Mouse (Mus musculus): ENCODE results near the gene Mef2a. TPM values are rescaled to one million over a fixed set of nuclear protein-coding genes. Genes with fewer than 3 reads are reported as not detected.

The Mef2a gene
- polyA plus RNA-seq, 1 experiment from 2014 or later, result 32.6 TPM

- no peak overlapping the region for H3K27ac ChIP-seq
- no peaks in the 10 kb centered on the region for H3K36me3 ChIP-seq
- peaks cover 5% of the 10 kb centered on the region; the same call in 1 of the 2 replicates for H3K4me1 ChIP-seq
- WGBS, result 90% methylated on average over 2 of the region's 2 CpGs
- H3K9ac ChIP-seq, result no peak overlapping the region
- H3K27me3 ChIP-seq, result no peaks in the 10 kb centered on the region
- H3K4me2 ChIP-seq (replicated peaks), result no peak overlapping the region
- no peak for ATAC-seq (ENCODE audit: insufficient number of reproducible peaks, insufficient read depth, low FRiP score, low TSS enrichment)
- no peaks in the 10 kb centered on the region for H3K9me3 ChIP-seq
- no peak overlapping the region for H3K4me3 ChIP-seq
Measured at GRCm38 (mm10) chr7:67368394-67368793, 4.3 kb downstream of the Mef2a start.

- Histone ChIP-seq H3K9me3 (peaks cover 4% of the 10 kb centered on the region; the same call in 1 of the 2 replicates), H3K4me3 (no peak overlapping the region), H3K4me1 (peaks cover 3% of the 10 kb centered on the region; the same call in 1 of the 2 replicates), H3K4me2 (replicated peaks) (no peak overlapping the region), H3K27ac (no peak overlapping the region), H3K36me3 (peaks cover 3% of the 10 kb centered on the region; the same call in 1 of the 2 replicates), H3K9ac (no peak overlapping the region), H3K27me3 (no peaks in the 10 kb centered on the region)
- WGBS, result 87% methylated on average over 3 of the region's 3 CpGs
- no peak for ATAC-seq (ENCODE audit: insufficient number of reproducible peaks, insufficient read depth, low FRiP score, low TSS enrichment)
Measured at GRCm38 (mm10) chr7:67360588-67360987, 12.1 kb downstream of the Mef2a start.

GRCm38 (mm10) chr7:67359863-67360262 is 12.8 kb downstream of the Mef2a start:
- no peak for ATAC-seq (ENCODE audit: insufficient number of reproducible peaks, insufficient read depth, low FRiP score, low TSS enrichment)
- H3K27ac ChIP-seq, result no peak overlapping the region

GRCm38 (mm10) chr7:67355870-67356269 is 16.8 kb downstream of the Mef2a start:
- H3K9me3 ChIP-seq, result peaks cover 4% of the 10 kb centered on the region; the same call in 1 of the 2 replicates
- no peak overlapping the region for H3K4me3 ChIP-seq
- H3K4me1 ChIP-seq, result no peaks in the 10 kb centered on the region
- H3K9ac ChIP-seq, result no peak overlapping the region
- 94% methylated on average over 5 of the region's 5 CpGs for WGBS
- peaks cover 5% of the 10 kb centered on the region; the same call in 1 of the 2 replicates for H3K36me3 ChIP-seq
- ATAC-seq (ENCODE audit: insufficient number of reproducible peaks, insufficient read depth, low FRiP score, low TSS enrichment), result no peak
- H3K4me2 ChIP-seq (replicated peaks), result no peak overlapping the region
- no peaks in the 10 kb centered on the region for H3K27me3 ChIP-seq
- no peak overlapping the region for H3K27ac ChIP-seq

More at GRCm38 (mm10) chr7:67359863-67360262, 12.8 kb downstream of the Mef2a start:
- Histone ChIP-seq H3K4me3 (no peak overlapping the region), H3K9ac (no peak overlapping the region), H3K4me1 (peaks cover 3% of the 10 kb centered on the region; the same call in 1 of the 2 replicates), H3K4me2 (replicated peaks) (no peak overlapping the region), H3K36me3 (peaks cover 5% of the 10 kb centered on the region; the same call in 1 of the 2 replicates), H3K9me3 (peaks cover 4% of the 10 kb centered on the region; the same call in 1 of the 2 replicates), H3K27me3 (no peaks in the 10 kb centered on the region)

- no peak for ATAC-seq (ENCODE audit: insufficient number of reproducible peaks, insufficient read depth, low FRiP score, low TSS enrichment)
- no peak overlapping the region for H3K27ac ChIP-seq
- H3K9ac ChIP-seq, result no peak overlapping the region
- H3K27me3 ChIP-seq, result no peaks in the 10 kb centered on the region
- no peak overlapping the region for H3K4me3 ChIP-seq
- H3K4me1 ChIP-seq, result no peaks in the 10 kb centered on the region
- peaks cover 4% of the 10 kb centered on the region; the same call in 1 of the 2 replicates for H3K9me3 ChIP-seq
- 92% methylated on average over 6 of the region's 6 CpGs for WGBS
- no peak overlapping the region for H3K4me2 ChIP-seq (replicated peaks)
- peaks cover 5% of the 10 kb centered on the region; the same call in 1 of the 2 replicates for H3K36me3 ChIP-seq
Measured at GRCm38 (mm10) chr7:67353667-67354066, 19.0 kb downstream of the Mef2a start.

GRCm38 (mm10) chr7:67352989-67353388 is 19.7 kb downstream of the Mef2a start:
- Histone ChIP-seq H3K4me1 (no peaks in the 10 kb centered on the region), H3K9ac (no peak overlapping the region), H3K4me3 (no peak overlapping the region), H3K4me2 (replicated peaks) (no peak overlapping the region), H3K27ac (no peak overlapping the region), H3K9me3 (peaks cover 4% of the 10 kb centered on the region; the same call in 1 of the 2 replicates), H3K36me3 (peaks cover 5% of the 10 kb centered on the region; the same call in 1 of the 2 replicates), H3K27me3 (no peaks in the 10 kb centered on the region)
- no peak for ATAC-seq (ENCODE audit: insufficient number of reproducible peaks, insufficient read depth, low FRiP score, low TSS enrichment)
- WGBS, result 85% methylated on average over 4 of the region's 4 CpGs

GRCm38 (mm10) chr7:67344443-67344842 is 28.2 kb downstream of the Mef2a start:
- no peak for ATAC-seq (ENCODE audit: insufficient number of reproducible peaks, insufficient read depth, low FRiP score, low TSS enrichment)
- Histone ChIP-seq H3K4me2 (replicated peaks) (no peak overlapping the region), H3K27ac (no peak overlapping the region), H3K36me3 (peaks cover 2% of the 10 kb centered on the region; the same call in 1 of the 2 replicates), H3K4me3 (no peak overlapping the region), H3K9ac (no peak overlapping the region), H3K27me3 (no peaks in the 10 kb centered on the region), H3K4me1 (no peaks in the 10 kb centered on the region), H3K9me3 (no peaks in the 10 kb centered on the region)
- 86% methylated on average over 1 of the region's 1 CpGs for WGBS

GRCm38 (mm10) chr7:67342067-67342625 is 30.5 kb downstream of the Mef2a start:
- WGBS, result 84% methylated on average over 7 of the region's 7 CpGs
- no peak overlapping the region for H3K4me2 ChIP-seq (replicated peaks)
- peaks cover 2% of the 10 kb centered on the region; the same call in 1 of the 2 replicates for H3K36me3 ChIP-seq
- H3K9ac ChIP-seq, result no peak overlapping the region
- H3K4me3 ChIP-seq, result no peak overlapping the region
- H3K27ac ChIP-seq, result no peak overlapping the region
- ATAC-seq (ENCODE audit: insufficient number of reproducible peaks, insufficient read depth, low FRiP score, low TSS enrichment), result no peak
- H3K27me3 ChIP-seq, result no peaks in the 10 kb centered on the region
- no peaks in the 10 kb centered on the region for H3K9me3 ChIP-seq
- H3K4me1 ChIP-seq, result no peaks in the 10 kb centered on the region

- WGBS, result 47% methylated on average over 1 of the region's 1 CpGs
- no peaks in the 10 kb centered on the region for H3K36me3 ChIP-seq
- no peaks in the 10 kb centered on the region for H3K27me3 ChIP-seq
- no peak overlapping the region for H3K9ac ChIP-seq
- H3K4me1 ChIP-seq, result no peaks in the 10 kb centered on the region
- H3K9me3 ChIP-seq, result no peaks in the 10 kb centered on the region
- H3K27ac ChIP-seq, result no peak overlapping the region
- H3K4me3 ChIP-seq, result no peak overlapping the region
- ATAC-seq (ENCODE audit: insufficient number of reproducible peaks, insufficient read depth, low FRiP score, low TSS enrichment), result no peak
- H3K4me2 ChIP-seq (replicated peaks), result no peak overlapping the region
Measured at GRCm38 (mm10) chr7:67320359-67320758, 52.3 kb downstream of the Mef2a start.

- no peak for ATAC-seq (ENCODE audit: insufficient number of reproducible peaks, insufficient read depth, low FRiP score, low TSS enrichment)
- Histone ChIP-seq H3K9ac (no peak overlapping the region), H3K27ac (no peak overlapping the region), H3K4me2 (replicated peaks) (no peak overlapping the region), H3K27me3 (no peaks in the 10 kb centered on the region), H3K36me3 (peaks cover 1% of the 10 kb centered on the region; the same call in 1 of the 2 replicates), H3K4me3 (no peak overlapping the region), H3K4me1 (no peaks in the 10 kb centered on the region), H3K9me3 (no peaks in the 10 kb centered on the region)
Measured at GRCm38 (mm10) chr7:67318697-67319096, 54.0 kb downstream of the Mef2a start.

- Histone ChIP-seq H3K9ac (no peak overlapping the region), H3K9me3 (no peaks in the 10 kb centered on the region), H3K27ac (no peak overlapping the region), H3K36me3 (peaks cover 4% of the 10 kb centered on the region; the same call in 1 of the 2 replicates), H3K27me3 (no peaks in the 10 kb centered on the region), H3K4me2 (replicated peaks) (no peak overlapping the region), H3K4me1 (no peaks in the 10 kb centered on the region), H3K4me3 (no peak overlapping the region)
- ATAC-seq (ENCODE audit: insufficient number of reproducible peaks, insufficient read depth, low FRiP score, low TSS enrichment), result no peak
- WGBS, result 92% methylated on average over 3 of the region's 3 CpGs
Measured at GRCm38 (mm10) chr7:67313200-67313599, 59.5 kb downstream of the Mef2a start.

GRCm38 (mm10) chr7:67310151-67310550 is 62.5 kb downstream of the Mef2a start:
- Histone ChIP-seq H3K36me3 (peaks cover 4% of the 10 kb centered on the region; the same call in 1 of the 2 replicates), H3K4me1 (no peaks in the 10 kb centered on the region), H3K27me3 (no peaks in the 10 kb centered on the region), H3K9me3 (no peaks in the 10 kb centered on the region), H3K4me3 (no peak overlapping the region), H3K4me2 (replicated peaks) (no peak overlapping the region), H3K27ac (no peak overlapping the region), H3K9ac (no peak overlapping the region)
- 80% methylated on average over 2 of the region's 2 CpGs for WGBS
- ATAC-seq (ENCODE audit: insufficient number of reproducible peaks, insufficient read depth, low FRiP score, low TSS enrichment), result no peak
